Comparison of ENCODE assay signal across 9 mouse cellular contexts in the genomic region with DNA sequence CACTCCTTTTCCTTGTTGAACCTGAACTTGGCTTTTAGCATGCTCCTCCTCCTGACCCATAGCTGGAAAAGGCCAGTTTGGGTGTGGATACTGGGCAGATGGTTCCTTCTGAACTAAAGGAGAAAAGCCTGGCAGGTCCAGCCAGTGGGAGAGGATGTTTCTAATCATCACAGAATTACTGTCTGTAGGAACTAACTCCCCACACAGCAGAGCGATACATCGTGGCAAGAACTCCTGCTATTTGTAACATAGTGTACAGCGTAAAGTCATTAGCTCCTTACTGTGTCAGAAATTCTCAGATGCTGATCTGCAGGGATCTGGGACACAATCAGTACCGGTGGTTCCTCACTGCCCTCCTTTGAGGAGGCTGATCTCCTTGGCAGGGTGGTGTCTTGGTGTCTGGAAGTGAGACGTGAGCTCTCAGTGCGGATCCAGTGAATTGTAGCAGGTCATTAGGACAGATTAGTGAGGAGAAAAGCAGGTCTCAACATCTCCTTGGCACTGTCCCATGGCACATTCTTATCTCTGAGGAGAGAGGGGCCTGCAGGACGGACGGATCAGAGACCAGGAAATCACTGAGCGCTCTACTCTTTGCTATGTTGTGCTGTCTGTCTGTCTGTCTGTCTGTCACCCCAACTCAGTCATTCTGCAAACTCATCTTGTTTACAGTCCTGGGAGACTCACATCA. TPM values are rescaled to one million over a fixed set of nuclear protein-coding genes. Genes with fewer than 3 reads are reported as not detected.
A peak's percentile ranks its signal among the peaks of the same experiment; 100 is the strongest.
DNase-seq lines count a peak whose midpoint lies in the region; ATAC-seq and TF ChIP-seq lines count a peak whose summit lies in the region.
"Had no signal": no experiment of that assay in that cellular context is flagged by ENCODE, and none has a peak within 500 bp of the region (broad histone marks: within the 10 kb centered on the region; RNA-seq: fewer than 3 reads in every experiment).

No protein-coding gene starts in this region.

- no peaks in the 10 kb centered on the region for H3K27me3 ChIP-seq in heart, adult 2 months (ENCODE audit: control insufficient read depth, insufficient read depth, low read length)
- H3K27me3 ChIP-seq in liver, embryonic 11.5 days (replicated peaks; ENCODE audit: control insufficient read depth, insufficient read depth, low read length), result peaks cover 5% of the 10 kb centered on the region; the same call in 1 of the 2 replicates
- H3K27me3 ChIP-seq in stomach, embryonic 16.5 days (ENCODE audit: control insufficient read depth, insufficient read depth, low read length), result no peaks in the 10 kb centered on the region

- H3K79me2 ChIP-seq in heart, adult 2 months (replicated peaks; ENCODE audit: control insufficient read depth, insufficient read depth, low read length), result 0 out of 2 replicates have a peak, but pooled peaks cover 2% of the 10 kb centered on the region

- H3K27ac ChIP-seq in heart, adult 2 months, result peak overlapping the region; percentile 91
- no peak overlapping the region for H3K27ac ChIP-seq in liver, embryonic 11.5 days (ENCODE audit: low read depth, low read length)
- H3K27ac ChIP-seq in stomach, embryonic 16.5 days (ENCODE audit: low read length), result no peak overlapping the region

- H3K36me3 ChIP-seq in heart, adult 2 months (ENCODE audit: control insufficient read depth, insufficient read depth, low read length), result peaks cover 11% of the 10 kb centered on the region
- H3K36me3 ChIP-seq in liver, embryonic 11.5 days (ENCODE audit: control insufficient read depth, insufficient read depth, low read length), result peaks cover under 1% of the 10 kb centered on the region; the same call in 1 of the 2 replicates
- no peaks in the 10 kb centered on the region for H3K36me3 ChIP-seq in stomach, embryonic 16.5 days (ENCODE audit: control insufficient read depth, insufficient read depth, low read length)

- H3K9ac ChIP-seq in heart, adult 2 months (ENCODE audit: low read depth, low read length), result peak overlapping the region; percentile 34
- no peak overlapping the region for H3K9ac ChIP-seq in liver, embryonic 11.5 days (ENCODE audit: low read depth, low read length)
- peak overlapping the region; percentile 43; the same call in 1 of the 2 replicates for H3K9ac ChIP-seq in stomach, embryonic 16.5 days (ENCODE audit: low read length)

- TF ChIP-seq POLR2A in heart, adult 2 months (IDR thresholded peaks at IDR 0.05; ENCODE audit: insufficient read depth, low read depth, low read length), result no peak

- peak overlapping the region; percentile 99 for H3K4me2 ChIP-seq in liver, embryonic 11.5 days
- H3K4me2 ChIP-seq in stomach, embryonic 16.5 days (ENCODE audit: low read depth, low read length), result peak overlapping the region; percentile 85

- no peak for TF ChIP-seq EP300 in heart, adult 2 months (IDR thresholded peaks at IDR 0.05; ENCODE audit: insufficient read depth, low read depth, low read length)

- no peaks in the 10 kb centered on the region for H3K9me3 ChIP-seq in liver, embryonic 11.5 days (ENCODE audit: control insufficient read depth, low read length)
- H3K9me3 ChIP-seq in stomach, embryonic 16.5 days (replicated peaks; ENCODE audit: control insufficient read depth, low read length), result no peaks in the 10 kb centered on the region

- intact Hi-C loops in heart, adult 2 months (cut with DNase I), result loop anchor here (2.0 to 5.0 kb wide), 5 partner anchors 88 to 332 kb away; a partner anchor contains a TSS
- intact Hi-C loops in heart, postnatal 14 days (cut with DNase I), result loop anchor here (5.0 kb wide), 5 partner anchors 33 to 332 kb away; a partner anchor contains a TSS

- peak overlapping the region; percentile 95 for H3K4me3 ChIP-seq in heart, adult 2 months
- H3K4me3 ChIP-seq in liver, embryonic 11.5 days (ENCODE audit: low read depth, low read length), result peak overlapping the region; percentile 2; the same call in 1 of the 2 replicates
- peak overlapping the region; percentile 25 for H3K4me3 ChIP-seq in stomach, embryonic 16.5 days (replicated peaks; ENCODE audit: low read length)

- WGBS in heart, adult 2 months, result 25% methylated on average over 9 of the region's 9 CpGs
- 73% methylated on average over 9 of the region's 9 CpGs for WGBS in liver, embryonic 11.5 days
- WGBS in stomach, embryonic 16.5 days, result 68% methylated on average over 9 of the region's 9 CpGs

- no peak for TF ChIP-seq CTCF in heart, adult 2 months (IDR thresholded peaks at IDR 0.05)

- no peak for ATAC-seq in liver, embryonic 11.5 days (replicated peaks; ENCODE audit: low FRiP score)
- ATAC-seq in stomach, embryonic 16.5 days (ENCODE audit: insufficient read depth, low FRiP score), result no peak
- ATAC-seq: activated CD4-positive, CD25-positive, alpha-beta regulatory T cell, adult 4 months had no signal

- no peak for DNase-seq in heart, adult 2 months
- no peak for DNase-seq in heart, postnatal 14 days
- DNase-seq in retina, postnatal 1 day, result peak; percentile 3
- no peak for DNase-seq in retina, embryonic 14.5 days (ENCODE audit: low spot score)
- DNase-seq in liver, embryonic 11.5 days (ENCODE audit: low spot score), result no peak
- DNase-seq in ovary, postnatal 36 days (ENCODE audit: low spot score), result no peak
- DNase-seq in spleen, postnatal 10 days (ENCODE audit: low spot score in 2 of 2), result no peak

- peaks cover 27% of the 10 kb centered on the region for H3K4me1 ChIP-seq in heart, adult 2 months (ENCODE audit: control insufficient read depth, insufficient read depth, low read length)
- peaks cover 8% of the 10 kb centered on the region for H3K4me1 ChIP-seq in liver, embryonic 11.5 days (replicated peaks; ENCODE audit: control insufficient read depth, insufficient read depth, low read length)
- H3K4me1 ChIP-seq in stomach, embryonic 16.5 days (ENCODE audit: control insufficient read depth, insufficient read depth, low read length), result peaks cover 51% of the 10 kb centered on the region

RNA-seq across cellular contexts. Expression of a gene that starts 2.7 kb away (rescaled TPM):
- 10 to 100 TPM; 18.9 to 23.3 TPM for total RNA-seq in heart, adult 2 months (2021)
- polyA plus RNA-seq in heart, adult 2 months (2012; rRNA removed), result 16.7 and 21.3 TPM in 2 replicates
- 10 to 100 TPM; 23.2 to 24.0 TPM for total RNA-seq in heart, postnatal 14 days (2021)
- 9.4 and 10.9 TPM in 2 replicates for polyA plus RNA-seq in liver, embryonic 11.5 days (2014; fragmentation: Nextera tagmentation; extraction: Ambion mirVana)
- polyA plus RNA-seq in stomach, embryonic 16.5 days (2015; fragmentation: Nextera tagmentation; extraction: Ambion mirVana), result 14.9 and 16.0 TPM in 2 replicates

Comparison
In these comparisons a context has a peak if more than half of its experiments do, and no peak if none do; other contexts are left out.
1. H3K4me3 ChIP-seq: peak in every context shown above with its lines; median percentile 95 in heart, adult 2 months; 25 in stomach, embryonic 16.5 days; 2 in liver, embryonic 11.5 days.